Mouse (Mus musculus) thymus, postnatal 25 days (tissue): Measurements from ENCODE around the gene Itga9.
A peak's percentile ranks its signal among the peaks of the same experiment; 100 is the strongest.

Experiments used
- DNase-seq: peaks from one replicate; pipeline ENCODE4 v3.0.0; 2022

Gene Itga9

DNA sequence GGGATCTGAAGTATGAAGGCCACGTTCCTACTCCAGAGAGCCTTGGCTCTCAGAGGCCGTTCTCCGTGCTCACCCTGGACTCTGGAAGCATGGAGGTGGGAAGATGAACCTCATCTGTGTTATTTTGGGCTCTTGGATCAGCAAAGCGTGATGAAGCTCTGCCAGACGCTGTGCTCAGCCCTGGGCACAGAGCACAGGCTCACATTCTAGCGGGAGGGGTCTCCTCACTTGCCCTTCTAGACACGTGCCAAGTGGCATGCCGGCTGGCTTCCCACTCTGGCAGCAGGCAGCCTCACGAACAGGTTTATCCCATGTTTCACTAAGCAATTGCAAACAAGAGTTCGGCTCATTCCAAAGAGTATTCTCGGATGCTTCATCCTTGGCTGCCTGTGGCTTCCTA, 86.8 kb downstream of the Itga9 start:
- DNase-seq: no peak

DNA sequence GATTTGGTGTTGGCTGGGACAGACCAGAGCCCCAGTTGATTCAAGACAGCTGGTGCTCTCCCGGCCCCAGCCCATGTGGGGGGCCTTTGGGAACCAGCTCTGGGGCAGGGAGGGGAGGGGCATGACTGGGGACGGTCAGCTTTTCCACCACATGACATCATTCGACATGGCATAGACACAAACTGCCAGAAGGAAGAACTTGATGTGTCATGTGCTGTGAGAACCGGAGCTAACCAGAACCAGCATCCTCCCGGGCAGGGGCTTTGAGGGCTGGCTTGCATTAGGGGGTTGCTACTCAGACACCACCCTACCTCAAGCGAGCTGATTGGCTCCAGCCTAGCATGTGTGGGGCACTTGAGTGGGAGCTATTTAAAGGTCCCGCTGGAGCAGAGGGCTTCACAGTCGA, 87.9 kb downstream of the Itga9 start:
- DNase-seq: no peak

DNA sequence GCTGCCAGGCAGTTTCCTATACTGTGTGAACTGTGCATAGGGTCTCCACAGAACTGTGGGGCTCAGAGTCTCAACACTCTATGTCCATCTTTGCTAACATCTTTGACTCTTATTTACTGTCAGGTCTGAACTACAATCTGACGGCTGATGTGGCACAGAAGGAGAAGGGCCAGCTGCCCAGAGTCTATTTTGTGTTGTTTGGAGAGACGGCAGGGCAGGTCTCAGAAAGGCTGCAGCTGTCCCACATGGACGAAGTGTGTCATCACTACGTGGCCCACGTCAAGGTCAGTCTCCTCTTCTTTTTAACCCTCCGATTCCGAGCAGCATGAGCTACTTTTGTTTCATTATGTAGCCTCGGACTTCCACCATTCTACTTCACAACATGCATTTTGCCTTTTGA, 91.7 kb downstream of the Itga9 start:
- DNase-seq: no peak

DNA sequence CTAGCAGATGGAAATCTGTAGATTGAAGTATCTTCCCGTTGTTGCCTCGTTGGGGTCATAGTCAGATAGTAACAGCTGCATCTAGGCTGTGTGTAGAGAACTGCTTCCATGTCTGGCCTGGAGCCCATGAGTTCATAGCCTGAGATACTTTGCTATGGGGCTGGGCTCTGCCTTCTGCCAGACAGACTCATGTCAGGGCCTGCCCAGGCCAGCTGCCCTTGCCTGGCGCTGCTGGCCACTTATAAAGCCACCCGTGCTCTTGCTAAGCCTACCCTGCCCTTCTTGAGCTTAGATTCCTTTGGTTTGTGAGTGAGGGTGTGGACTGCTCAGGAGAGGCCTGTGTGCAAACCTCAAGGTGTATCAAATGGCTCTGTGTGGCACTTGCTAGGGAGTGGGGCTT, 93.2 kb downstream of the Itga9 start:
- no peak for DNase-seq

DNA sequence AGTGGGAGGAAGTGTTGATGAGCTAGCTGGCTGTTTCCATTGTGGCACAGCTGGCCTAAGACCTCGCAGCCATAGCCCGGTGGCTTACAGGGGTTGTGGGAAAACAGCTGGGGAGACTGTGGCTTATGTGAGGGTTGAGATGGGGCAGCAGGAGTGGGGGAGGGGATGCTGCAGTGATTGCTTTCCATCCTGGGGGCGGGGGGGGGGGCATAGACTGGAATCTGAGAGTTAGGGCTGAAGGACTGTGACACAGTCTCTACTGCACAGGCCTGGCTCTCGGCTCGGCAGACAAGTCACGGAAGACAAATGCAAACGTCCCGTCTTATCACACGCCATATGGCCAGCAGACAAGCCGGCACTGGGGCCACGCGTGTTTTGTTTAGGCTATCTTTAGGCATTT, 94.4 kb downstream of the Itga9 start:
- no peak for DNase-seq

DNA sequence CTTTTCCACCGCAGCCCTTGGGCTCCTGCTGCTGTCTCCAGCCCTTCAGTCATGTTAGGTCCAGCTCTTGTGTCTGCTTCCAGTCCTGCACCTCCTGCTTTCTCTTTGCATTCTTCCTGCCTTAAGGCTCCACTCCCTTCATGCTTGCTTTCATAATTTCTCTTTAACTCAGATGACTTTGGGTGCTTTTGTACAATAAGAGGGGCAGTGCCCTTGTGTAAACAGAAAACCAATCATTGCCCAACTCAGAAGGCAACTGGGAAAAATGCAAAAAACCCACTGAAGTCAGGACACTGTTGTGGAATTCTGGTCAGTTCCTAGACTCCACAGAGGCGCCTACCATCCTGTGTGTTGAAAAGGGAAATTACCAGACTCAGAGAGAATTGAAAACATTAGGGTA, 95.3 kb downstream of the Itga9 start:
- no peak for DNase-seq

DNA sequence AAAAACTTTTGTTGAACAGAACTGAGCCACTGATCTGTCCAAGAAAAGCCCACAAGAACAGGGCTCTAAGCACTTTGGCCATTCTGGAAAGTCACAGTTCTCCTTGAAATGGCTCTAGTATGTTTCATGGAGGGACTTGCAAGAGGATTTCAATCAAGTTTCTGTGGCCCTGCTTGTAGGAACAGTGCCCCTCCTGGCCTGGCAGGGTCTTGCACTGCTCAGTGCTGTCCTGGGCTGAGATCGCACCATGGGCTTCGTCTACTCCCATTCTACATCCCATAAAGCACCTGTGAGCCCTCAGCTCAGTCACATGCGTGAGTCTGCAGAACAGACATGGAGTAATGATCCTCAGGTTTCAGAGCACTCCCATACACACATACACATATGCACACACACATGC, 96.7 kb downstream of the Itga9 start:
- no peak for DNase-seq

DNA sequence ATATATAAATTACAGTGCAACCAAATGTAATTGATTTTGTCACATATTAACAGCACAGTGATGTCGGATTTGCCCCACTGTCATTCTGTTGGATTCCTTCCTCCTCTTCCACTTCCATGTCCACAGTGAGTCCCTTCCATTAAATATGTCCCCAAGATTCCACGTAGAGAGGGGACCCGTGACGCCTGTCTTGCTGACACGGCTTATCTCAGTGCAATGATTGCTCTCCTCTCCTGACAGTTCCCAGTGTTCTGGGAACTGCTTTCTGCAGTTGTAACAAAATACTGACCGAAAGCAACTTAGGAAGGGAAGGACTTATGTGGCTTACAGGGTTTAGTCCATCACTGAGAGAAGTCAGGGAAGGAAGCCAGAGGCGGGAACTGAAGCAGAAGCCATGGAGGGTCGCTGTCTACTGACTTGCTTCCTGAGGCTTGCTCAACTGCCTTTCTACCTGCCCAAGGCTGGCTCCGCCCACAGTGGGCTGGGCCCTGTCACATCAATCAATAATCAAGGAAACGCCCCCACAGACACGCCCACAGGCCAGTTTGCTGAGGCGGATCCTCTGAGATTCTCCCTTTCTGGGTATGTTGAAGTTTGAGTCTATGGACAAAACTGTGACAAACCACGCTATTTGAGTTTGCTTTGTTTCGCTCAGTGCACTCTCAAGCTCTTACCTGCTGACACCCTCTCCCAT, 99.0 kb downstream of the Itga9 start:
- DNase-seq: peak; percentile 65

DNA sequence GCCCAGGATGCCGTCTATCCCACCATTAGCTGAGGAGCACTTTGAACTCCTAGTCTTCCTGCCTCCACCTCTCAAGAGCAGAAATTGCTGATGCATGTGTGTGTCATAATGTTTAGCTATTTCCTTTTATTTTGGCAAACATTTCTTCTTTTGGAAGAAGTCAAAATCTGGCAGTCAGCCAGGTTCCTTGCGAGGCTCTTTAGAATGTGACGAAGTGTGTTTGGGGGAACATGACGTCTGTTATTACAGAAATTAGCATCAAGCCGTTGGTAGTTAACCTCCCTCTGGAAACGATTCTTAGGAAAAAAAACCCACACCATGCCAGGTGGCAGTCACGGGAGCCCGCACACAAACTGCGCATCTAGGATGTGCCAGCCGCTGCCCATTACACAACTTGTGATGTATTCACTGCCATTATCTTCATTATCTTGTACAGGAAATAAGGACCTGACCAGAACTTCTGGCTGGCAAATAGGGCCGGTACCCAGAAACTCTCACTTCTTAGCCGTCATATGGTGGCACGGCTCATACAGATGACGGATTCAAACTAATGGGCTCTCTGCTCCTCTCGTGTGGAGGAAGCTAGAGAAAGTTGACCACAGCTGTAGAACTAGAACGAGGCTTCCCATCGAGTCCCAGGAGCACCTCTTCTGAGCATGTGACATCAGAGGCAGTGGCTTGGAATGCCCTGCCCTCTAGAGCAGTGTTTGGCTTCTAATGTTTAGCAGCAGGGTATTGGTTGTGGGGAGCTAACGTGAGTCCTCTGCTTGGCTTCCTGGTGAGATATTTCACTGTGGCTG, 99.9 kb downstream of the Itga9 start:
- DNase-seq: no peak

DNA sequence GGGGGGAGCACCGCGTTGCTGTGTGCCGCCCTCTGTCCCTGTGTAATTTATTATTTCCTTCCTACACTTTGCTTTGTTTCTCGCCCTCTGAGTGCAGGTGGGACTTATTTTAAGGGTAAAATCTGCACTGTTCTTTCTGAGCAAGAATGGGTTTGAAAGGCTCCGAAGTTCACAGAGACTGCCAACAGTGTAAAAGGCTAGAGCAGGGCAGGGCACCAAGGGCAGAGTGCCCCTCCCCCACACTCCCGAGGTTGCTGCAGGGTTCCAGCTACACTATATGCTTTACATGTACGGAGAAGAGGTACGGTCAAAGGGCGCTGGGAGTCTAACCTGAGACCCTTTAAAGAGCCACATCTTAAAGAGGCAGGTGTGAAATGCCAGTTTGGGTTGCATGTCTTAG, 104.1 kb downstream of the Itga9 start:
- DNase-seq: peak; percentile 68

DNA sequence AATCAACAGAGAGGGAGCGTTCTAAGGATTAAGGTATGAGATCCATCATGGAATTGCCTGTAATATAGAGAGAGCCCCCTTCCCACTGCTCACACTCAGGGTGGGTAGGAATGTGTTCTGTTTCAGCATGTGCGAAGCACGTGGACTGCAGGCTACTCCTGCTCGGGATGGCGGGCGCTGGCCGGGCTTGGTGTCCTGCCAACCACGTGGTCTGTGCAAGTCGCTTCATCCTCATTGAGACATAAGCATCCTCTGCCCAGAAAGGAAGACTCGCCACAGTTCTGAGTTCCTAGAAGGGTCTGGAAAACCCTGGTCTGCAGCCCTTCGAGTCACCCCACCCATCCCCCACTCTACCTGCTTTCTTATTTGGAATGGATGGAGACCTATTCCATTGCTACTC, 105.3 kb downstream of the Itga9 start:
- no peak for DNase-seq

DNA sequence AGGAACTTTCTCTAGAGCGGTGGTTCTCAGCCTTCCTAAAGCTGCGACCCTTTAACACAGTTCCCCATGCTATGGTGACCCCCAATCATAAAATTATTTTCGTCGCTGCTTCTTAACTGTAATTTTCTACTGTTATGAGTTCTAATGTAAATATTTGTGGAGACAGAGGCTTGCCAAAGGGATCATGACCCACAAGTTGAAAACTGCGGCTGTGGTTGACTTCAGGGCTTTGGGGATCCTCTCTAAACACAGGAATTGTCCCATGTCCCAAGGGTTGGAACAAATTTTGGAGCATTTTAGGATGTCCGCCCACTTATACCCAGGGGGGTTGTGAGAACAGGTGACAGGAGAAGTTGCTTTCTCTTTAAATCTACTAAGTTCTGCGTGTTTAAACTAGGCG, 107.0 kb downstream of the Itga9 start:
- DNase-seq: no peak

DNA sequence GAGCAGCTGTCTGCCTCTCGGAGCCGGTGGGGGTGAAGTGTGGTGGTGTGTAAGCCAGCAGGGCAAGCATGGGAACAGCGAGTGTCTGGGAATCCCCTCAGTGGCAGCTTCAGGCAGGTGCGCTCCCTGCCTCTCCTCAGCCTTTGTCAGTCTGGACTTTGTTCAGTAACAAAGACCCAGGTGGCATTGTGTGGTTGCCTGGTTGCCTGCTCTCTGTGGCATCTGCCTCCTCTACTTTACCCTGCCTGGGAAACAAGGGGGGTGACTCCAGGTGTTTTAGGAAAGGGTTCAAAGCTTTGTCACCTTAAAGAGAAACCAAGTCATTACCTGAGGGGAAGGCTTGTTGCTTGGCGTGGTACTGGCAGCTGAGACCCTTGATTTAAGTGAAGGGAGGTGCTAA, 108.0 kb downstream of the Itga9 start:
- peak; percentile 68 for DNase-seq

DNA sequence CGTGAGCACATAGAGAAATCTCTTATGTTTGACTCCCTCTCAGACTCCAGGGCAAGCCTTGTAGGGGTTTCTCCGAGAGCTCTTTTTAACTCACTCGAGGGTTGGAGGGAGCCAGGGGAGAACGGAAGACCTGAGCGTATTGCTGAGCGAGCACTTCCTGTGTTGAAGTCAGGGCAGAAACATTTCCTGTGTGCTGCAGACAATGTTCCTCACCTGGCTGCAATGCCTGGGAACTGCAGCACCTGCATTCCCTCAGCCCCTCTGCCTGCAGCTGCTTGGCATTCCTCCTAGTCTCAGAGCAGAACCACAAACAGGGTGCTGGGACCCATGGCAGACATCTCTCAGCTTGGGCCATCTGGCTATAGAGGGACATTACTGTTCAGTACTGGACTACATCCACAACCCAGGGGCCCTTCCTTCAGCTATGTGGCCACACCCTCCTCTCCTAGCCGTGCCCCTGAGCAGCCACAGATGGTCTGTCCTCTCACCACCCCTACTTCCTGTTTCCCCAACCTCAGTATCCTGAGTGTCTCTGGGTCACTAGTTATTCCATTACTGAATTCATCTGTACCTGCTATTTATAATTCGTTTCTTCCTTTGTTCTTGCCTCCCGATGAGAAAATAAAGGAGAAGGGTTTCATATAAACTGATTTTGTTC, 109.6 kb downstream of the Itga9 start:
- peak; percentile 75 for DNase-seq

DNA sequence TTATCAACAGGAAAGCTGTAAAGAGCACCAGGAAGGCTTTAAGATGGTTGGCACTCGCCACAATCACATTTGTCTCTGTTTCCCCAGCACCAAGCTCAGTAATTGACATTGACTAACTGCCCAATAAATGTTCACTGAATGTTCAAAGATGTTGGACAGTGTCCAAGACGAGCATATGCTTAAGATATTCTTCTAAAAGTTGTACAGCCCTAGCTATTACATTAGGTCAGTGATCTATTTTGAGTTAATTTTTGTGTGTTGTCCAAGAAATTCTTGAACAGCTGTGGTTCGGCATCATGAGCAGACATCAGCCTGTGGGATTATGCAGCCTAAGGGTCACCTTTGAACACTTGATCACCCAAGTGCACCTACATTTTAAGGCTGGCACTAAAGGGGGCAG, 110.9 kb downstream of the Itga9 start:
- no peak for DNase-seq

DNA sequence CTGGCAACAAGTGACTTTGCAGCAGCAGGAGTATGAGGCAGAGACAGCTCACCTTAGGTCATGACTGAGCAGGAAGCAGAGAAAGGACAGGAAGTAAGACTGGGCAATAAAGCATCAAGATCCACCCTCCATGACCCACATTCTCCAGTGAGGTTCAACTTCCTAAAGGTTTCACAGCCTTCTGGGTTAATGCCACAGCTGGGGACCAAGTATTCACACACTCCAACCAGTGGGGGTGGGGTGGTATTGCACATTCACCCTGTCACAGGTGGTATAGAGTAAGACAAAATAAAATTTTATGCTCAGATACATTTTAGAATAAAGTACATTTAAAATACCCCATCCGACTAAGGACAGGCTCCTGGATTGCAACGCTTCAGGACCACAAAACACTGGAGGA, 112.0 kb downstream of the Itga9 start:
- DNase-seq: peak; percentile 62

DNA sequence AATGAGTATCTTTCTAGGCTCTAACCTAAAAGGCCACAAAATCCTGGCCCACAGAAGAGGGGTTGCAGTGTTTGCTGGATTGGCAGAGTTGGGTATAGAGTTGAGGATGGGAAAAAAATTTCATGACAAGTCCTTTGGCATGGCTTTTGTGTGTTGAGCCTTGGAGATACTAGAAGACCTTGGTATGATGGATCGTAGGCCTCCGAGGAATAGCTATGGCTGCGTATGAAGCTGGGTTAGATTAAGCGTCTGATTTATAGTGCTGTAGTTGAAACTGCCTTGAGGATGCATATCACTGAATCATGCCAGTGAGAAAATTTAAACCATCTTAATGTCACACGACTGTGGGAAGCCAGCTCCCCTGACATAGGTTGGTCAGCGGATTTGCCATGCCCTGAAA, 114.6 kb downstream of the Itga9 start:
- no peak for DNase-seq

DNA sequence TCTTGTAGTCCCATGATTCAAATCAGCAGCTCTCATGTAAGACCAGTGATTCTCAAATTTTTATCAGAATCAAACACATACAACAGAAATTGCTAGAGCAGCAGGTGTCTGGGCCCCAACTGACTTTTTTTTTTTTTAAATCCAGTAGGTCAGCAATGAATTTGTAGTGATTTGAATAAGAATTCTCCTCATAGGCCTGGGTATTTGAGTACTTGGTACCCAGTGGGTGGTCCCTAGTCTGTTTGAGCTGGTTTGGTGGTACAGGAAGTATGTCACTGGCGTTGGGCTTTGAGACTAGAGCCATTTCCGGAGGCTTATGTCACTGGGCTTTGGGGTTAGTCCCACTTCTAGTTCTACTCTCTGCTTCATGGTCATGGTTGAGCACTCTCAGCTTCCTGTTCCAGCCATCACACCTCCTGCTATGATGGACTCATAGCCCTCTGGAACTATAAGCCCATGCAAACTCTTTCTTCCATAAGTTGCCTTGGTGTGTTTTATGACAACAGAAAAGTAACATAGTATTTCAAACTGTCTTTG, 116.4 kb downstream of the Itga9 start:
- DNase-seq: no peak

DNA sequence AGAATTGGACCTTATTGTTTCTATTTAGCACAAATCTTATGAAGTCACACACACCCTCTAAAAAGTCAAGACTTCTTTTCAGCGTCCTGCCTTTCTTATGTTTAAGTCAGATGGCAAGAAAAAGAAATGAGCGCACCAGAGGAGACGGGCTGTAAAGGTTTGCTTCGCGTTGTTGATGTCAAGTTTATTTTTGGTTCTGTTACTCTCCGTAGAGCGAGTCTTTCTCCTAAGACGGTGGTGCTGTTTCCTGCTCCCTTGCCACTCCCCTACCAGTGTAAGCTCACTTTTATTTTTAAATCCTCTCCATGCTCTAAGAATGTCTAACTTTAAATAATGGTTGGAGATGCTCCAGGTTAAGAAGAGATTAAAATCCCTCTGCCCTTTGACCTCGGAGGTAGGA, 118.6 kb downstream of the Itga9 start:
- no peak for DNase-seq

DNA sequence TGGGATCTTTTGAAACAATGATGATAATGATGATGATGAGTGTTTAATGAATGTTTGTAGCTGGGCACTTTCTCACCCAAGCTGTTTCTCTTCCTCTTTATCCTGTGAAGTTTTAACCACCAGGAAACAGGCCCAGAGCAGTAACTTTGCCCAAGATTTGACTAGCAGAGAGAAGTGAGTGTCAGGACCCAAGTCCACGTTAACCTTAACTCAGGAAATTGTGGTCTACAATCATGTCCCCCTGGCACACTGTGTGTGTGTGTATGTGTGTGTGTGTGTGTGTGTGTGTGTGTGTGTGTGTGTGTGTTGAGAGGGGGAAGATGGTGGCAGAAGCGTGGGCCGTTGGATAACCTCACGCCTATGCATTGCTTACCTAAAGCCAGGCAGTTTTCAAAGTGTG, 120.1 kb downstream of the Itga9 start:
- no peak for DNase-seq

DNA sequence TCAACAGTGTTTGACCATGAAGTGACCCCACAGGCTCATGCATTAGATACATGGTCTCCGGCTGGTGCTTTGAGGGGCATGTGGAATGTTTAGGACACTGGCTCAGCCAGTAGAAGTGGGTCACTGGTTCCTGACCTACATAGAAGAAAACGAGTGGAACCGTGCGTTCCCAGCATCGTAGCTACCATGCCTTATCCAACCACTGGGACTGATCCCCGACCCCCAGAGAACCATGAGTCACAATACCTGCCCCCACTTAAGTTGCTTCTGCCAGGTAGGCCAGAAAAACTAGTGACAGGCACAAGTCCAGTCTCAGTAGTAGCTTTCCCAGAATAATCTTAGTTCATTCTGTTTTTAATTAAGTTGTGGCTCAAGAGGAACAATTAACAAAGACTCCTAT, 121.8 kb downstream of the Itga9 start:
- no peak for DNase-seq

DNA sequence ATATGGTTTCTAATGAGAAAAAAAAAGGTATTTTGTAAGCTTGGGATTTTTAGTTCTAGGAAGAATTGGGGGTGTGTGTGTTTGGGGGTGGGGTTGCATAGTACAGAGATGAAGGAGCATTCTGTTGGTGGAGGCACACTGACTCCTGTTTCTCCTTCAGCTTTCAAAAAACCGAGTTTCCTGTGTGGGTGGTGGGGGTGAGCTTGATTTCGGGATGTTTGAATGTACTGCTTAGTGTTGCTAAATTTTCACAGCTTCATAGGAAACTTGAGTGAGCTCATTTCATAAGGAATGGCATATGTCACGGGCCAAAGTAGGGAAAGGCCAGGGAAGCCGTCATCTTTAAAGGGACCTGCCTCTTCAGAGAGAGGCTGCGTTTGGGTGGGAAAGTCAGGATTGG, 122.5 kb downstream of the Itga9 start:
- peak; percentile 42 for DNase-seq

DNA sequence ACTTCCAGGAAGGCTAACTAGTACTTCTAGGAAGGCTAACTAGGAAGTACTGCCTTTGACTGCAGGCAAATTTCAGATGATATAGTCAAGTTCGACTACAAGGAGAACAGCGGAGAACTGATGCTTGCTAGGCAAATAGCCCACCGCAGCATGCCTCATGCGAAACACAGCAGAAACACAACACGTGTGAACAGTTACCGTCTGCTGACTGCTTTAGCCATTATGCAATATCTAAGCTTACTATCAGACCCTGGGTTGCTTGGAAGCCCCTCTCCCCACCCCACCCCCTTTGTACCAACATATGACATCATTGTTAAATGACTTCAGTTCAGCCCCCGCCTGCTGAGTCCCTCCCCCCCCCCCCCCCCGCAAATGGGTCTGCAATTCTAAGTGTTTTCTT, 123.7 kb downstream of the Itga9 start:
- no peak for DNase-seq

DNA sequence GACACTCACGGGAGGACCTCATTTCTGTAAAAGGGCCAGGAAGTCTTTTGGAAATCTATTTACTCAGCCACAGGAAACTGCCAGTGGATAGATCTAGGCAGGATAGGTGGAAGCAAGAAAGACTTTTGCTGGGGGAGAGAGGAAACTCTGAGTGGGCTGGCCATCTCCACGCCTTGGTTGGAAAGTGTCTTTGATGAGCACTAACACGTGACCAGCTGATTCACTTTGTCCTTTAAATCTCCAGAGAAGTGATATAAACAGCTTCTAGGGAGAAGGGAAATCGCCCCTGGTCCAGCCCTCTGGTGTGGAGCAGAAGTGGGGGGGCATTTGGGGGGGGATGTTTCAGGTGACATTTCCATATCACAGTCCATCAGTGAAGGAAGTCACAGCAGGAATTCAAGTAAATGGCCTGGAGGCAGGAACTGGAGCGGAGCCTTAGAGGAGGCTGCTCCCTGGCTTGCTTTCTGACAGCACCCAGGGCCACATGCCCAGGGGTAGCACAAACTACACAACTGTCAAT, 124.4 kb downstream of the Itga9 start:
- DNase-seq: no peak
